Mouse (Mus musculus) hindbrain, embryonic 12.5 days (tissue): ENCODE measurements around the gene Tmem132e. TPM values are rescaled to one million over a fixed set of nuclear protein-coding genes. Genes with fewer than 3 reads are reported as not detected.
A peak's percentile ranks its signal among the peaks of the same experiment; 100 is the strongest.

Experiments used
- ATAC-seq: fragments of 200-750 bp; cut with Nextera tagmentation; 2 replicates; pipeline ENCODE4 v1.8.0; 2017; ENCODE audit warnings: moderate TSS enrichment; ENCODE audit not compliant: low FRiP score
- H3K27ac ChIP-seq: fragments of 300-500 bp; sonication (generic); 2 replicates; pipeline ENCODE4 v1.5.1; 2016; ENCODE audit warnings: mild to moderate bottlenecking
- H3K27me3 ChIP-seq: fragments of 300-500 bp; sonication (generic); 2 replicates; pipeline ENCODE4 v1.6.1; 2016; ENCODE audit warnings: mild to moderate bottlenecking
- H3K36me3 ChIP-seq: fragments of 300-500 bp; sonication (generic); 2 replicates; pipeline ENCODE4 v1.6.1; 2016; ENCODE audit warnings: mild to moderate bottlenecking
- H3K4me1 ChIP-seq: fragments of 300-500 bp; sonication (generic); 2 replicates; pipeline ENCODE4 v1.6.1; 2016
- H3K4me2 ChIP-seq: fragments of 300-500 bp; sonication (generic); replicated peaks from 2 replicates; pipeline ENCODE4 v1.6.1; 2016; ENCODE audit warnings: mild to moderate bottlenecking
- H3K4me3 ChIP-seq: fragments of 300-500 bp; sonication (generic); 2 replicates; pipeline ENCODE4 v1.5.1; 2016; ENCODE audit warnings: mild to moderate bottlenecking
- H3K9ac ChIP-seq: fragments of 300-500 bp; sonication (generic); 2 replicates; pipeline ENCODE4 v1.6.1; 2016; ENCODE audit warnings: mild to moderate bottlenecking, moderate library complexity
- H3K9me3 ChIP-seq: fragments of 300-500 bp; sonication (generic); replicated peaks from 2 replicates; pipeline ENCODE4 v1.6.1; 2016; ENCODE audit warnings: mild to moderate bottlenecking
- WGBS: fragments of 180-500 bp; shearing (Covaris S2); methylation state at CpG from one replicate; pipeline ENCODE4 v1.1.7; 2016; 5-methylcytosine and 5-hydroxymethylcytosine counted together
- polyA plus RNA-seq: library from polyadenylated mRNA; unstranded; fragments of >200 nt; fragmentation: Nextera tagmentation; extraction: Ambion mirVana; gene quantifications from 2 replicates; pipeline ENCODE4 v1.2.1, GENCODE M21; 2016

The Tmem132e gene
- polyA plus RNA-seq, result 3.0 and 3.7 TPM in 2 replicates

DNA sequence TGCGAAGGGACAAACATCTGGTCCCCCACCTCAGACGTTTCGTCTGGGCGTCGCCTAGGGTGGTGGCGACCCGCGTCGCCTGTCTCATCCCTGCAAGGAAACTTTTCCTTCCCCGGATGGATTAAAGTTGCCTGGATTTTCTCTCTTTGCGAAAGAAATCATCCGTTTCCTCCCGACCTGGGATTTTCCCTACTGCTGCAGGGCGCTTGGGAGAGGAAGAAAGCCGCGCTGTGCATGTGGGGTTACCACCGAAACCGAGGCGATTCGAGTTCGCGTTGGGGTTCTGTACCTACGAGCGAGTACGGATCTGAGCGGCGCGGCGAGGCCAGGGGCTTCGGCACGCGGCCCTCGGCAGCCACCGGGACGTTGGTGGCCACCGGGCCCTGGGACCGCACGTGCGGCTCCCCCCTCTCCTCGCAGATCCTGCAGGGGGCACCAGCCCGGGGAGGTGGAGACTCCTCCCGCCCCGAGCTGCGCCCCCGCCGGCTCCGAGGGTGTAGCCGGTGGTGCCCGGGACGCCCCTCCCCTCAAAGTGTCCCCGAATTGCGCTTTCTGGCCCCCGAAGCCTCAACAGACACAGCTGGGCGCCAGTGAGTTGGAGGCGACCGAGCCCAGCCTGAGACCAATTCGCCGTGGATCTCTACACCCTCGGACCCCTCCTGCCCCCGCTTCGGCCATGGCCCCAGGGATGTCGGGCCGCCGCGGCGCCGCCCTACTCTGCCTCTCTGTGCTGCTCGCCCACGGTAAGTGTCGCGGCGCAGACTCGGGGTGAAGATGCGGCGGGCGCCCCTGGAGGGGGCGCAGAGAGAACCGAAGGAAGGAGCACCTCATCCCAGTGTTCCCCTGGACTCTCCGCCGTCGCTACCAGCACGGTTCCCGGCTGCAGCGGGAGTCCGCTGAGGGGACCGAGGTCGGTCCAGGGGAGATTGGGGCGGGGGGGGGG lies at the start of gene Tmem132e:
Gene Tmem132e (plus strand): TSS at position 530 of the 943 bp plus-strand sequence.
- no peaks in the 10 kb centered on the region for H3K36me3 ChIP-seq
- H3K4me2 ChIP-seq, result peak within 1 kb of the TSS; percentile 94
- 0 out of 2 replicates have a peak within 1 kb of the TSS, but pooled peaks have one; percentile 37 for H3K27ac ChIP-seq
- H3K9ac ChIP-seq, result peak within 1 kb of the TSS; percentile 56
- ATAC-seq, result peak; percentile 41
- peak within 1 kb of the TSS; percentile 58 for H3K4me3 ChIP-seq
- under 1% methylated on average over 76 of the region's 88 CpGs for WGBS
- no peaks in the 10 kb centered on the region for H3K9me3 ChIP-seq
- H3K4me1 ChIP-seq, result peaks cover 39% of the 10 kb centered on the region
- H3K27me3 ChIP-seq, result peaks cover 84% of the 10 kb centered on the region

DNA sequence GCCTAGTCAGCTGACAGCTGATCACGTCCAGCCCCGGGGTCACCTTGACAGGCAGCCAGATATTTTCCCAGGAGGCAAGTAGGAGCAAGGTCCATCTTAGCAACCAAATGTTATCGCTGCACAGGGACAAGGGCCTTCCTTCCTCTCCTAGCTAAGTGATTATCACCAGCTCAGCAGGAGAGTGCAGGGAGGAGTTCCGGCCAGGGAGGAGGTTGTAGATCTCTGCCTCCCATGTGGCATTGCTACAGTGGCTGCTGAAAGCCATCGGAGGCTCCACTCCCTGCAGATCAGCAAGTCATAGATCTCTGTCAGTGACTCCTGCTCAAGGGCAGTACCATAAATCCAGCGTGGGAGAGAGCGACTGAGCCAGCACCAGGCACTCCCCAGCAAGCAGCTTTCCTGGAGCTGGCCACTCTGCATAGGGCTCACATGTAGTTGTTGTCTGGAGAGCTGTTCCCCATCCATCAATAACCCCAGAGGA lies 48.7 kb upstream of the Tmem132e start:
- no peak overlapping the region for H3K9ac ChIP-seq
- H3K4me3 ChIP-seq, result no peak overlapping the region
- H3K4me1 ChIP-seq, result peaks cover 13% of the 10 kb centered on the region
- H3K4me2 ChIP-seq, result 0 out of 2 replicates have a peak overlapping the region, but pooled peaks have one; percentile 11
- H3K27ac ChIP-seq, result peak overlapping the region; percentile 66
- WGBS, result 20% methylated on average over 7 of the region's 7 CpGs
- H3K27me3 ChIP-seq, result no peaks in the 10 kb centered on the region
- no peaks in the 10 kb centered on the region for H3K9me3 ChIP-seq
- no peaks in the 10 kb centered on the region for H3K36me3 ChIP-seq
- 0 out of 2 replicates have a peak, but pooled peaks have one; percentile 40 for ATAC-seq

DNA sequence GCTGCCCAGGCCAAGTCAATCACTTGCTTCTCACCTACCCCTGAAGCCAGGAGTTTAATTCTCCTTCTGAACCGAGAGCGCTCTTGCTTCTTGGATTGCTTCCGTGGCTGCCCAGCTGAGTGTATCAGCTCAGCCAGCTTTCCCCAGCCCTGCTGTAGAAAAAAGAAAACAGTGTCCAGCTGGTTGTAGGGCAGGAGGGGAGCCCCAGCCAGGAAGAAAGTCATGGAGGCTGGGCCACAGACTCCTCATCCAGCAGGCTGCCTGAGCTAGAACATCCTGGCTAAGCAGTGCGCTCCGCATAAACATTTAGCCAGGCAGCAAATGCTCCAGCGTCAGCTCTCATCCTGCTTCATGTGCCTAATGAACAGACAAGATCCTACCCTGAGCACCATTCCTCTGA lies 48.3 kb upstream of the Tmem132e start:
- H3K27me3 ChIP-seq, result no peaks in the 10 kb centered on the region
- peak overlapping the region; percentile 66 for H3K27ac ChIP-seq
- WGBS, result 43% methylated on average over 6 of the region's 6 CpGs
- ATAC-seq, result no peak
- no peak overlapping the region for H3K9ac ChIP-seq
- no peak overlapping the region for H3K4me3 ChIP-seq
- H3K9me3 ChIP-seq, result no peaks in the 10 kb centered on the region
- no peaks in the 10 kb centered on the region for H3K36me3 ChIP-seq
- peak overlapping the region; percentile 11; the same call in 1 of the 2 replicates for H3K4me2 ChIP-seq
- H3K4me1 ChIP-seq, result peaks cover 13% of the 10 kb centered on the region

DNA sequence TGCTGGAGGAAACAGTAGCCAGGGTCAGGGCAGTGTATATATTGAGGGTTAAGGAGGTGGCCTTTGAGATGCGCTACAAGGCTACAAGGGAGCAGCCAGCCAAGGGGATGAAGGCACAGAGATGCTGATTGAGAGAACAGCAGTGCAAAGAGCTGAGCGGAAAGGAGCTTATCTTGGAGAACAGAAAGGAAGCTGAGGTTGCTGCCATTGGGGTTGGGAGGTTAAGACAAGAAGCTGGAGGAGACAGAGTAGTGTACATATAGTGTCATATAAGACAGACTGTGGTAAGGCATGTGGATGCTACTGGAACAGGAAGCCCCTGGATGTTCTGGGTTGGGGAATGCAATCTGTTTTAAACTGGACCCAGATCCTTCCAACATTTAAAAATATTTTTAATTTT lies 47.8 kb upstream of the Tmem132e start:
- no peak for ATAC-seq
- Histone ChIP-seq H3K4me2 (no peak overlapping the region), H3K36me3 (no peaks in the 10 kb centered on the region), H3K9ac (no peak overlapping the region), H3K9me3 (no peaks in the 10 kb centered on the region), H3K4me3 (no peak overlapping the region), H3K4me1 (peaks cover 18% of the 10 kb centered on the region), H3K27me3 (no peaks in the 10 kb centered on the region), H3K27ac (peak overlapping the region; percentile 66; the same call in 1 of the 2 replicates)
- WGBS, result 65% methylated on average over 2 of the region's 2 CpGs

DNA sequence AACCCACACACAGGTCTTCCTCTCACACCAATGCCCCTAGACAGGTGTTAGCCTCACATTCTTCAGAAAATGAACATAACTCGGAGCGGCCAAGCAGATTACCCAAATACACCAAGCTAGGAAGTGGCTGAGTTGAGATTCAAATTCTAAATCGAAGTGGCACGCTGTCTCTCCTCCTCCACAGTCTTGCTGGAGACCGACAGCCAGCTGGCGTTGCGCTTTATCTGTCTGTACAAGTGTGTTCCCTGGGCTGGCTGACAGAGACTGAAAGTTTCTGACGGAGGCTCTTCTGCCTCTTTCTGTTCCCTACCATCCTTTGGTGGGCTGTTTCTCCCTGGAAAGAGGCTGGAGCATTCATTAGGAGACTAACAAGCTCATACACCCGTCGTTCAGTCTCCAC lies 37.7 kb upstream of the Tmem132e start:
- Histone ChIP-seq H3K4me2 (no peak overlapping the region), H3K36me3 (no peaks in the 10 kb centered on the region), H3K9me3 (no peaks in the 10 kb centered on the region), H3K27ac (no peak overlapping the region), H3K4me1 (no peaks in the 10 kb centered on the region), H3K9ac (no peak overlapping the region), H3K27me3 (no peaks in the 10 kb centered on the region), H3K4me3 (no peak overlapping the region)
- ATAC-seq, result no peak
- WGBS, result 86% methylated on average over 10 of the region's 10 CpGs

DNA sequence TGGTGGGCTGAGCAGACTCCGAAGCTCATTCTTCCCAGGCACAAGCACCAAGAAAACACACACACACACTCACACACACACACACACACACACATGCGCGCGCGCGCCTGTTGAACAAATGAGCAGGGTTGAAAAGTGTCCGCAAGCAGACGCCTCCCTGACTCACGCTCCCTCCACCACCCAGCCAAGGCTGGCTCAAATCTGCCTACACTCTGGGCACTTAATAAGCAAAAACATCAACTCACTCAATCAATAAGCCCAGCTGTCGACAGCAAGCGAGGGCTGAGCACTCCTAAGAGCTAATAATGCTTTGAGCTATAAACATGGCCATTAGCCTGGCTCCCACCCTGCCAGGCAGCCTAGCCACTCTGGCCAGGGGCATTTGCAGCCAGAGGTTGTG lies 18.5 kb upstream of the Tmem132e start:
- peak overlapping the region; percentile 5; the same call in 1 of the 2 replicates for H3K27ac ChIP-seq
- no peak for ATAC-seq
- WGBS, result 77% methylated on average over 11 of the region's 11 CpGs

DNA sequence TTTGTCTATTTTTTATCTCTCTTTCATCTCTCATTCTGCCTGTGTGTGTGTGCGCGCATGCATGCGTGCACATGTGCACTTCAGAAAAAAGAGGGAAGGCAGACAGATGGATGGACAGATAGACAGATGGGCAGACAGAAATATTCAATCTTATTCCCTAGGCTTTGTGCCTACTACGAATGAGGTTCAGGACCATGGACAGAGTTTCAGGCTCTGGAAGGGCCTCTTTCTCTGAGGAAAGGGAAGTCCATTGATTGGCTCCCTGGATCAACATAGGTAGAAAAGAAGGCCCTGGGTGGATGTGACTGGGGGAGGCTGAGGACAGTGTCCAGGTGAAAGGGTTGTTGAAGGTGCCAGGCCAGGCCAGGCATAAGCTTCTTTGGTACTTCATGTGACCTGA lies 17.1 kb upstream of the Tmem132e start:
- peaks cover 4% of the 10 kb centered on the region; the same call in 1 of the 2 replicates for H3K27me3 ChIP-seq
- no peak overlapping the region for H3K4me3 ChIP-seq
- ATAC-seq, result no peak
- WGBS, result 56% methylated on average over 4 of the region's 4 CpGs
- no peak overlapping the region for H3K27ac ChIP-seq
- no peaks in the 10 kb centered on the region; the same call in 1 of the 2 replicates for H3K4me1 ChIP-seq
- H3K4me2 ChIP-seq, result no peak overlapping the region
- H3K9ac ChIP-seq, result no peak overlapping the region
- no peaks in the 10 kb centered on the region for H3K36me3 ChIP-seq
- no peaks in the 10 kb centered on the region for H3K9me3 ChIP-seq

More for the DNA sequence above, 18.5 kb upstream of the Tmem132e start:
- H3K9ac ChIP-seq, result no peak overlapping the region
- H3K4me2 ChIP-seq, result no peak overlapping the region
- no peaks in the 10 kb centered on the region; the same call in 1 of the 2 replicates for H3K4me1 ChIP-seq
- H3K4me3 ChIP-seq, result no peak overlapping the region
- no peaks in the 10 kb centered on the region for H3K9me3 ChIP-seq
- peaks cover 4% of the 10 kb centered on the region; the same call in 1 of the 2 replicates for H3K27me3 ChIP-seq
- H3K36me3 ChIP-seq, result no peaks in the 10 kb centered on the region

DNA sequence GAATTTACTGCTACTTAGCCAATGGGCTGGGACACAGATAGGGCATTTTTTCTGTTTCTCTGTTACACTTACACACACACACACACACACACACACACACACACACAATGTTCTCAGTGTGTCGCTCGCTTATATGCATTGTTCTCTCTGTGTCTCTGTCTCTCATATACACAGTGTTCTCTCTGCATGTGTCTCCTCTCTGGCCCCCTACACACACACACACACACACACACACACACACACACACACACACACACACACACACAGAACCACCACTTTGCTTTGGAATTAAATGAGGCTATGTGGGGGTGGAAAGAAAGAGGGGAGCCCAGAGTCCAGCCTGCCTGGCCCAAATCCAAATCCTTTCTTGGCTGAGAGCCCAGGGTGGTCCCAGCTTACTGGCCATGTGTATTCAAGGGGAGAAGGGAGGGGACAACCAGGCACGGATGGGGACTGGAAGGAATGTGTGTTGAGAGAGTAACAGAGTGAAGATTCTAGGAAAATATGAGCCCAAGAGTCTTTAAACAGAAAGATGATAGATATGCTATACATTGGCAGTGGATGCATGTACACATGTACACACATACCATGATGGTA lies 8.0 kb upstream of the Tmem132e start:
- 48% methylated on average over 3 of the region's 3 CpGs for WGBS
- no peak overlapping the region for H3K4me2 ChIP-seq
- no peak overlapping the region for H3K9ac ChIP-seq
- peak overlapping the region; percentile 9; the same call in 1 of the 2 replicates for H3K27ac ChIP-seq
- peaks cover 34% of the 10 kb centered on the region for H3K27me3 ChIP-seq
- H3K4me1 ChIP-seq, result peaks cover 7% of the 10 kb centered on the region
- H3K36me3 ChIP-seq, result no peaks in the 10 kb centered on the region
- H3K9me3 ChIP-seq, result no peaks in the 10 kb centered on the region
- peak; percentile 88 for ATAC-seq
- H3K4me3 ChIP-seq, result no peak overlapping the region

DNA sequence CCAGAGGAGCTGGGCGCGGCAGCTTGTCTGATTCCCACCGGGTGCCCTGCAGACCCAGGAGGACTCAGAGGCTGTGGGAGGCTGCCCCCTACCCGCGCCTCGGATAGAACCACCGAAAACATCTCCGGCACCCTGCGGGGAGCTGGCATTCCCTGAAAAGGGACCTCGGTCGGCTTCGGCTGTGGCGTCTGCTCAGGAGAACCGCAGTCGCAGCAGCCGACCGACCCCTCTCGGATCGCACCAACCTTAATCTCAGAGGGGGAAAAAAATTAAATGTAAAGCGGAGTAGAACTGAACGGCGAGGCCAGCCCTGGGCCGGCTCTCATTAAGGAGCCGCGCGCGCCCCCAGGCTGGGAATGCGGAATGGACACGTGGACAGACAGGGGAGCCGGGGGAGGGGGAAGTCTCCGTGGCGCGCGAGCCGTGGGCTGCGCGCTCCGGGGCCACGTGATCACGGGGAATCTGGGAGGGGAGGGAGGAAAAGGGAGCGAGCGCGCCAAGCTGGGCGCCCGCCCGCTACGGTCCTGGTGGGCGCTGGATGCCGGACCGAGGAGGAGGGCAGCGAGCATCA lies 1.6 kb upstream of the Tmem132e start:
- Histone ChIP-seq H3K4me1 (peaks cover 39% of the 10 kb centered on the region), H3K27me3 (peaks cover 91% of the 10 kb centered on the region)

DNA sequence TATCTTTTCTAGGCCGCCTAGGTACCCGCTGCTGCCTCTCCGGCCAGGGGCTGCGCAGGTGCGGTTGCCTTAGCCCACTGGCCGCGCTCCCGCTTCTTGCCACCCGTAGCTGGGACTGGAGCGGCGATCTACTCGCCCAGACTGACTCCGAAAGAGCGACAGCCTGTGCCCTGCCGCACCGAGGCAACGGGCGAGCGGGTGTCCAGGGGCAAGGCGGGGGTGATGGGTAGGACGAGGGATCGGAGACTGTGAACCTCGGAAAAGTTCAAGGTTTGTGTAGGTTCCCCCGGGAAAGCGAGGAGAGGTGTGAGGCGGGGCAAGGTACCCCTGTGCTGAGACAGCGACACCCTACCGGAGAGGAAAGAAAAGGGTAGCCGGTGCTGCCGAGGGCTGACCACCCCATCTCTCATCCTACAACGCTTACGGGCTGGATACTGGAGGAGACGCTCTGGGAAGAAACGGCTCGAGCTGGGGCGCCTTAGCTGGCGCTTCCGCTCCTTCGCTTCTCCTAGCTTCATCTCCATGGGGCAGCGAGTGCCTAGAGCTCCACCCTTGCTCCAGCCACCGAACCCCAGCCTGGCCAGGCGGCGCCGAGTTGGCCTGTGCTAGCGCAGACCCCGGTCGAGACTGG lies 874 bp upstream of the Tmem132e start:
- Histone ChIP-seq H3K4me3 (peak overlapping the region; percentile 58), H3K4me2 (peak overlapping the region; percentile 94), H3K27ac (peak overlapping the region; percentile 37; the same call in 1 of the 2 replicates), H3K27me3 (peaks cover 90% of the 10 kb centered on the region), H3K4me1 (peaks cover 39% of the 10 kb centered on the region), H3K36me3 (no peaks in the 10 kb centered on the region), H3K9ac (peak overlapping the region; percentile 56), H3K9me3 (no peaks in the 10 kb centered on the region)
- WGBS, result 0% methylated on average over 47 of the region's 47 CpGs
- ATAC-seq, result no peak

More for the DNA sequence above, 1.6 kb upstream of the Tmem132e start:
- H3K4me2 ChIP-seq, result peak overlapping the region; percentile 94
- 0 out of 2 replicates have a peak overlapping the region, but pooled peaks have one; percentile 48 for H3K27ac ChIP-seq
- ATAC-seq, result peak; percentile 71
- peak overlapping the region; percentile 58 for H3K4me3 ChIP-seq
- peak overlapping the region; percentile 56 for H3K9ac ChIP-seq
- no peaks in the 10 kb centered on the region for H3K36me3 ChIP-seq
- WGBS, result 1% methylated on average over 50 of the region's 51 CpGs
- H3K9me3 ChIP-seq, result no peaks in the 10 kb centered on the region
